Comparison of ENCODE assay signal across 11 mouse cellular contexts in genomic region chr5:81156281-81156680, GRCm38 (mm10).
DNase-seq lines count a peak whose midpoint lies in the region; ATAC-seq lines count a peak whose summit lies in the region.
"Had no signal": no experiment of that assay in that cellular context is flagged by ENCODE, and none has a peak within 500 bp of the region (broad histone marks: within the 10 kb centered on the region; RNA-seq: fewer than 3 reads in every experiment).

No protein-coding gene starts in this region.

- H3K4me1 ChIP-seq in embryonic facial prominence, embryonic 14.5 days (ENCODE audit: control insufficient read depth, insufficient read depth, low read length): no peaks in the 10 kb centered on the region
- 0 out of 2 replicates have a peak, but pooled peaks cover 4% of the 10 kb centered on the region for H3K4me1 ChIP-seq in embryonic facial prominence, embryonic 10.5 days
- peaks cover 25% of the 10 kb centered on the region for H3K4me1 ChIP-seq in neural tube, embryonic 13.5 days (replicated peaks)
- peaks cover 12% of the 10 kb centered on the region for H3K4me1 ChIP-seq in hindbrain, embryonic 16.5 days (ENCODE audit: control insufficient read depth, insufficient read depth, low read depth, low read length)
- no peaks in the 10 kb centered on the region for H3K4me1 ChIP-seq in intestine, embryonic 16.5 days (ENCODE audit: control insufficient read depth, insufficient read depth, low read length)
- H3K4me1 ChIP-seq: liver, embryonic 12.5 days had no signal

- no peak overlapping the region for H3K4me3 ChIP-seq in embryonic facial prominence, embryonic 14.5 days (ENCODE audit: low read depth, low read length)
- no peak overlapping the region for H3K4me3 ChIP-seq in embryonic facial prominence, embryonic 10.5 days
- H3K4me3 ChIP-seq in neural tube, embryonic 13.5 days: no peak overlapping the region
- no peak overlapping the region for H3K4me3 ChIP-seq in hindbrain, embryonic 16.5 days (ENCODE audit: low read length)
- H3K4me3 ChIP-seq in intestine, embryonic 16.5 days (ENCODE audit: low read length): no peak overlapping the region
- H3K4me3 ChIP-seq: liver, embryonic 12.5 days; myocyte had no signal

- peak; percentile 7 for DNase-seq in embryonic facial prominence, embryonic 14.5 days (ENCODE audit: low spot score)
- no peak for DNase-seq in embryonic facial prominence, embryonic 10.5 days (ENCODE audit: low spot score)
- DNase-seq in neural tube, embryonic 10.5 days (ENCODE audit: extremely low spot score, low spot score): no peak
- DNase-seq in embryo, embryonic 11 days: no peak
- DNase-seq in kidney, adult 8-10 months: no peak
- DNase-seq: heart, postnatal 36 days had no signal

- ATAC-seq in embryonic facial prominence, embryonic 14.5 days (ENCODE audit: low read depth): no peak
- ATAC-seq in neural tube, embryonic 13.5 days (ENCODE audit: low read depth): no peak
- no peak for ATAC-seq in hindbrain, embryonic 16.5 days
- ATAC-seq in intestine, embryonic 16.5 days: no peak
- ATAC-seq: liver, embryonic 12.5 days had no signal

- H3K27me3 ChIP-seq in embryonic facial prominence, embryonic 14.5 days (replicated peaks; ENCODE audit: control insufficient read depth, insufficient read depth, low read length): no peaks in the 10 kb centered on the region
- H3K27me3 ChIP-seq in embryonic facial prominence, embryonic 10.5 days (replicated peaks; ENCODE audit: low read depth, poor library complexity, severe bottlenecking): no peaks in the 10 kb centered on the region
- H3K27me3 ChIP-seq in neural tube, embryonic 13.5 days: no peaks in the 10 kb centered on the region
- no peaks in the 10 kb centered on the region for H3K27me3 ChIP-seq in hindbrain, embryonic 16.5 days (replicated peaks; ENCODE audit: control insufficient read depth, insufficient read depth, low read length)
- H3K27me3 ChIP-seq in intestine, embryonic 16.5 days (replicated peaks; ENCODE audit: control insufficient read depth, insufficient read depth, low read length): no peaks in the 10 kb centered on the region
- H3K27me3 ChIP-seq: liver, embryonic 12.5 days had no signal

- H3K27ac ChIP-seq in embryonic facial prominence, embryonic 14.5 days (replicated peaks; ENCODE audit: low read depth, low read length): no peak overlapping the region
- no peak overlapping the region for H3K27ac ChIP-seq in embryonic facial prominence, embryonic 10.5 days (replicated peaks)
- H3K27ac ChIP-seq in neural tube, embryonic 13.5 days (replicated peaks): peak overlapping the region; percentile 13; the same call in 1 of the 2 replicates
- H3K27ac ChIP-seq in hindbrain, embryonic 16.5 days (ENCODE audit: low read depth, low read length): peak overlapping the region; percentile 26; the same call in 1 of the 2 replicates
- H3K27ac ChIP-seq in intestine, embryonic 16.5 days (ENCODE audit: low read length): no peak overlapping the region
- H3K27ac ChIP-seq: liver, embryonic 12.5 days had no signal

- H3K36me3 ChIP-seq in embryonic facial prominence, embryonic 14.5 days (ENCODE audit: control insufficient read depth, insufficient read depth, low read length): no peaks in the 10 kb centered on the region
- no peaks in the 10 kb centered on the region for H3K36me3 ChIP-seq in embryonic facial prominence, embryonic 10.5 days (replicated peaks)
- no peaks in the 10 kb centered on the region for H3K36me3 ChIP-seq in neural tube, embryonic 13.5 days
- H3K36me3 ChIP-seq in hindbrain, embryonic 16.5 days (ENCODE audit: control insufficient read depth, insufficient read depth, low read length): no peaks in the 10 kb centered on the region
- H3K36me3 ChIP-seq in intestine, embryonic 16.5 days (ENCODE audit: control insufficient read depth, insufficient read depth, low read length): no peaks in the 10 kb centered on the region
- H3K36me3 ChIP-seq: liver, embryonic 12.5 days had no signal

- 40% methylated on average over 2 of the region's 2 CpGs for WGBS in embryonic facial prominence, embryonic 14.5 days
- 35% methylated on average over 2 of the region's 2 CpGs for WGBS in embryonic facial prominence, embryonic 10.5 days
- WGBS in neural tube, embryonic 13.5 days: 29% methylated on average over 2 of the region's 2 CpGs
- WGBS in hindbrain, embryonic 16.5 days: 28% methylated on average over 2 of the region's 2 CpGs
- WGBS in intestine, embryonic 16.5 days: 49% methylated on average over 2 of the region's 2 CpGs

- H3K4me2 ChIP-seq in embryonic facial prominence, embryonic 14.5 days (ENCODE audit: low read depth, low read length): no peak overlapping the region
- no peak overlapping the region for H3K4me2 ChIP-seq in neural tube, embryonic 13.5 days
- H3K4me2 ChIP-seq in hindbrain, embryonic 16.5 days (ENCODE audit: low read length): no peak overlapping the region
- H3K4me2 ChIP-seq in intestine, embryonic 16.5 days (ENCODE audit: low read depth, low read length): no peak overlapping the region
- H3K4me2 ChIP-seq: liver, embryonic 12.5 days had no signal

- no peaks in the 10 kb centered on the region for H3K9me3 ChIP-seq in embryonic facial prominence, embryonic 14.5 days (ENCODE audit: control insufficient read depth, low read length)
- H3K9me3 ChIP-seq in embryonic facial prominence, embryonic 10.5 days: no peaks in the 10 kb centered on the region
- no peaks in the 10 kb centered on the region for H3K9me3 ChIP-seq in neural tube, embryonic 13.5 days
- H3K9me3 ChIP-seq in hindbrain, embryonic 16.5 days (ENCODE audit: control insufficient read depth, low read length): no peaks in the 10 kb centered on the region
- no peaks in the 10 kb centered on the region for H3K9me3 ChIP-seq in intestine, embryonic 16.5 days (ENCODE audit: control insufficient read depth, low read length)
- H3K9me3 ChIP-seq: liver, embryonic 12.5 days had no signal

- H3K9ac ChIP-seq in embryonic facial prominence, embryonic 14.5 days (ENCODE audit: low read depth, low read length): no peak overlapping the region
- H3K9ac ChIP-seq in neural tube, embryonic 13.5 days: 0 out of 2 replicates have a peak overlapping the region, but pooled peaks have one; percentile 8
- no peak overlapping the region for H3K9ac ChIP-seq in hindbrain, embryonic 16.5 days (ENCODE audit: low read depth, low read length)
- no peak overlapping the region for H3K9ac ChIP-seq in intestine, embryonic 16.5 days (ENCODE audit: low read depth, low read length)
- H3K9ac ChIP-seq: liver, embryonic 12.5 days had no signal

Comparison
In these comparisons a context has a peak if more than half of its experiments do, and no peak if none do; other contexts are left out.
1. H3K27ac ChIP-seq: peak in neural tube, embryonic 13.5 days (single experiment) and hindbrain, embryonic 16.5 days (single experiment); none in embryonic facial prominence, embryonic 14.5 days (single experiment), embryonic facial prominence, embryonic 10.5 days (single experiment) and intestine, embryonic 16.5 days (single experiment).